Mouse (Mus musculus) heart, embryonic 16.5 days (tissue): ENCODE measurements around the gene Gpc6. TPM values are rescaled to one million over a fixed set of nuclear protein-coding genes. Genes with fewer than 3 reads are reported as not detected.
A peak's percentile ranks its signal among the peaks of the same experiment; 100 is the strongest.

ENCODE experiments used
- ATAC-seq: fragments of 200-750 bp; cut with Nextera tagmentation; replicated peaks from 2 replicates; pipeline ENCODE4 v1.8.0; 2017; ENCODE audit warnings: moderate number of reproducible peaks; ENCODE audit not compliant: insufficient read depth, low FRiP score; ENCODE audit errors: extremely low read depth
- H3K27ac ChIP-seq: fragments of 300-500 bp; sonication (generic); 2 replicates; pipeline ENCODE4 v1.5.1; 2014; ENCODE audit warnings: mild to moderate bottlenecking, low read length, control low read depth, moderate library complexity
- H3K27me3 ChIP-seq: fragments of 300-500 bp; sonication (generic); 2 replicates; pipeline ENCODE4 v1.6.1; 2014; ENCODE audit warnings: low read length, mixed read lengths; ENCODE audit not compliant: control insufficient read depth, insufficient read depth
- H3K36me3 ChIP-seq: fragments of 300-500 bp; sonication (generic); 2 replicates; pipeline ENCODE4 v1.6.1; 2014; ENCODE audit not compliant: control insufficient read depth, insufficient read depth
- H3K4me1 ChIP-seq: fragments of 300-500 bp; sonication (generic); 2 replicates; pipeline ENCODE4 v1.6.1; 2014; ENCODE audit warnings: low read length, mixed read lengths; ENCODE audit not compliant: control insufficient read depth, insufficient read depth
- H3K4me2 ChIP-seq: fragments of 300-500 bp; sonication (generic); 2 replicates; pipeline ENCODE4 v1.6.1; 2014; ENCODE audit warnings: low read depth, mild to moderate bottlenecking, control low read depth, low read length
- H3K4me3 ChIP-seq: fragments of 300-500 bp; sonication (generic); 2 replicates; pipeline ENCODE4 v1.5.1; 2014; ENCODE audit warnings: mild to moderate bottlenecking, control low read depth, low read length
- H3K9ac ChIP-seq: fragments of 300-500 bp; sonication (generic); 2 replicates; pipeline ENCODE4 v1.6.1; 2014; ENCODE audit warnings: low read length, control low read depth
- H3K9me3 ChIP-seq: fragments of 300-500 bp; sonication (generic); replicated peaks from 2 replicates; pipeline ENCODE4 v1.6.1; 2016; ENCODE audit warnings: low read length; ENCODE audit not compliant: control insufficient read depth
- WGBS: fragments of 180-500 bp; shearing (Covaris S2); extraction: QIAGEN DNeasy Blood & Tissue Kit; methylation state at CpG from one replicate; pipeline ENCODE4 v1.1.7; 2014; 5-methylcytosine and 5-hydroxymethylcytosine counted together
- polyA plus RNA-seq: library from polyadenylated mRNA; unstranded; fragments of >200 nt; fragmentation: Nextera tagmentation; extraction: Ambion mirVana; gene quantifications from 2 replicates; pipeline ENCODE4 v1.2.1, GENCODE M21; 2015

Gene Gpc6
- polyA plus RNA-seq, 1 experiment from 2014 or later, result 15.8 TPM

GRCm38 (mm10) chr14:117800399-117800798, 875.3 kb downstream of the Gpc6 start:
- Histone ChIP-seq H3K4me2 (no peak overlapping the region), H3K9ac (no peak overlapping the region), H3K4me3 (no peak overlapping the region), H3K27ac (no peak overlapping the region), H3K4me1 (no peaks in the 10 kb centered on the region), H3K36me3 (no peaks in the 10 kb centered on the region), H3K9me3 (no peaks in the 10 kb centered on the region), H3K27me3 (no peaks in the 10 kb centered on the region)
- ATAC-seq, result no peak
- WGBS, result 93% methylated on average over 5 of the region's 5 CpGs

GRCm38 (mm10) chr14:117807846-117808245, 882.7 kb downstream of the Gpc6 start:
- Histone ChIP-seq H3K27ac (no peak overlapping the region), H3K4me1 (no peaks in the 10 kb centered on the region), H3K9ac (no peak overlapping the region), H3K9me3 (no peaks in the 10 kb centered on the region), H3K4me2 (no peak overlapping the region), H3K4me3 (no peak overlapping the region), H3K36me3 (no peaks in the 10 kb centered on the region), H3K27me3 (no peaks in the 10 kb centered on the region)
- ATAC-seq, result no peak
- 85% methylated on average over 4 of the region's 4 CpGs for WGBS

- WGBS, result 83% methylated on average over 2 of the region's 2 CpGs
- ATAC-seq, result no peak
- Histone ChIP-seq H3K4me2 (no peak overlapping the region), H3K4me3 (no peak overlapping the region), H3K4me1 (peaks cover under 1% of the 10 kb centered on the region; the same call in 1 of the 2 replicates), H3K36me3 (no peaks in the 10 kb centered on the region), H3K27ac (no peak overlapping the region), H3K9me3 (no peaks in the 10 kb centered on the region), H3K27me3 (no peaks in the 10 kb centered on the region), H3K9ac (no peak overlapping the region)
Measured at GRCm38 (mm10) chr14:117808326-117808725, 883.2 kb downstream of the Gpc6 start.

- H3K27ac ChIP-seq, result no peak overlapping the region
- H3K9me3 ChIP-seq, result no peaks in the 10 kb centered on the region
- WGBS, result 80% methylated on average over 15 of the region's 15 CpGs
- peaks cover 5% of the 10 kb centered on the region; the same call in 1 of the 2 replicates for H3K4me1 ChIP-seq
- no peak overlapping the region for H3K9ac ChIP-seq
- no peaks in the 10 kb centered on the region for H3K36me3 ChIP-seq
- no peak overlapping the region for H3K4me2 ChIP-seq
- H3K4me3 ChIP-seq, result no peak overlapping the region
- H3K27me3 ChIP-seq, result no peaks in the 10 kb centered on the region
- ATAC-seq, result no peak
Measured at GRCm38 (mm10) chr14:117810321-117811270, 885.5 kb downstream of the Gpc6 start.

DNA sequence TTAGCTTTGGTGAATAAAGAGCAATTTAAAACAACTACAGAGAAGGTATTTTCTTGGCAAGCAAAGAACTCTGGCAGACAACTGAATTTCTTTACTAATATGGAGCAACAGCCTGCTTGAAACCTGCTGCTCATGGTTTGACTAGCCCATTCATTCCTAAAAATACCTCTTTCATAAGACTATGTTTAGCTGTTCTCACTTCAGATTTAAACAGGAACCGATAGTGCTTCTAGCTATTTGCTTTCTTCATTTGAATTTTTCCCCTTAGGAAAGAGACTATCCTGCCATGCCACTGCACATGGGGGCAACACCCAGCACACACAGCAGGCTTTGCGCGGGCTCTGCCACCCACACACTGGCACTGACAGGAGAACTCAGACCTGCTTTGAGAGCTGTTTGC, 888.4 kb downstream of the Gpc6 start:
- Histone ChIP-seq H3K9me3 (no peaks in the 10 kb centered on the region), H3K4me1 (peaks cover 5% of the 10 kb centered on the region; the same call in 1 of the 2 replicates), H3K27me3 (no peaks in the 10 kb centered on the region), H3K9ac (no peak overlapping the region), H3K36me3 (no peaks in the 10 kb centered on the region), H3K4me2 (no peak overlapping the region), H3K27ac (peak overlapping the region; percentile 9; the same call in 1 of the 2 replicates), H3K4me3 (no peak overlapping the region)
- no peak for ATAC-seq
- 54% methylated on average over 3 of the region's 3 CpGs for WGBS

- Histone ChIP-seq H3K4me3 (no peak overlapping the region), H3K36me3 (no peaks in the 10 kb centered on the region), H3K4me1 (peaks cover 5% of the 10 kb centered on the region; the same call in 1 of the 2 replicates), H3K9ac (no peak overlapping the region), H3K4me2 (no peak overlapping the region), H3K27ac (no peak overlapping the region), H3K9me3 (no peaks in the 10 kb centered on the region), H3K27me3 (no peaks in the 10 kb centered on the region)
- ATAC-seq, result no peak
- 85% methylated on average over 9 of the region's 9 CpGs for WGBS
Measured at GRCm38 (mm10) chr14:117816008-117816407, 890.9 kb downstream of the Gpc6 start.

DNA sequence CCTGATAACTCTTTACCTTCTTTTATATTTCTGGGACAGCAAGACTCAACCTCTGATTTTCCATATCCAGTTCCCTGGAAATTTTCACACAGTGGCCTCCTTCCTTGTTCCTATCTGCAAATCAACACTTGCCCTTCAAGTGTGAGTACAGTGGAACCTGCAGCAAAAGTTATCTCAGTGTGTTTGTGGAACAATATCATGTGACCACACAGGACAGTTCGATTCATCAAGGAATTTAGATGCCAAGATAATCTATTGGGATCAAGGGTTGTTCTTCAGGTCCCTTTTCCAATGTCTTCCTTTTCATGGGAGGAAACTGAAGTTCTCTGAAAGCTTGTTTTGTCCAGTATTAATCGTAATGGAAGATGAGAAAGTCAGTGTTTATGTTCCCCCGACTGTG, 891.6 kb downstream of the Gpc6 start:
- no peaks in the 10 kb centered on the region for H3K27me3 ChIP-seq
- H3K4me1 ChIP-seq, result peaks cover 5% of the 10 kb centered on the region; the same call in 1 of the 2 replicates
- H3K36me3 ChIP-seq, result no peaks in the 10 kb centered on the region
- no peak overlapping the region for H3K4me2 ChIP-seq
- H3K27ac ChIP-seq, result no peak overlapping the region
- H3K9me3 ChIP-seq, result no peaks in the 10 kb centered on the region
- H3K4me3 ChIP-seq, result no peak overlapping the region
- no peak for ATAC-seq
- H3K9ac ChIP-seq, result no peak overlapping the region
- 81% methylated on average over 3 of the region's 3 CpGs for WGBS

DNA sequence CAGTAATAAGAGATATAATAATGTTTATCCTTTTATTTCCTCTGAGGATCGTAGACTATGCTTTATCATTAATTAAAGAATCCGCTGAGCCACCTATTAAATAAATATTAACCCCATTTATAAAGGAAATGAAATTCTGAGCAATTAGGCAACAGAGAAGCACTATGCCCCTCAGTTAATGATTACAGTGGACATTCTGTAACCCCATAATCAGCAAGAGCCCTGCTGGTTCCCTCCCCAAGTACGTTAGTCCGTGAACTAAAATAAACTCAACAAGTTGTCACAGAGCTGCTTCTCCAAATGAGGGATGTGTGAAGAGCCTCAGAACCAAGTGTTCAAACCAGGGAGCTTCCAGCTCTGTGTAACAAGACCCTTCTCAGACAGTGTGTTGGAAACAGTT, 892.1 kb downstream of the Gpc6 start:
- H3K9me3 ChIP-seq, result no peaks in the 10 kb centered on the region
- H3K27me3 ChIP-seq, result no peaks in the 10 kb centered on the region

DNA sequence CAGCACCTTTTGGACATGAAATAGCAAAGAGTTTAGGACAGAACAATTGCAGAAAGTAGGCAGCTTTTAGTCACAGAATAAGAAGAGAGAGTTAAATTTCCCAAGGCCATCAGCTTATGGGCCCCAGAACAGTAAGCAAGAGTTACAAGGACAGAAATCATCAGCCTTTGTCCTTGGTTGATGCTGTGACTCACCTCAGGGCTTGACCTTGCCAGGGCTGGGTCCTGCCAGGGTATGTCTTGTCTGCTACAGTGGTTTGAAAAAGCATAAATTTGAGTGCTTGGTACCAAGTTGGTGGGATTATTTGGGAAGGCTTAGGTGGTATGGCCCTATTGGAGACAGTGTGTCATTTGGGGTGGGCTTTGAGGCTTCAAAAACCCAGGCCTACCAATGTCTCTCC, 899.4 kb downstream of the Gpc6 start:
- Histone ChIP-seq H3K4me3 (no peak overlapping the region), H3K27ac (no peak overlapping the region), H3K4me1 (no peaks in the 10 kb centered on the region), H3K27me3 (no peaks in the 10 kb centered on the region), H3K9ac (no peak overlapping the region), H3K9me3 (no peaks in the 10 kb centered on the region), H3K36me3 (no peaks in the 10 kb centered on the region), H3K4me2 (no peak overlapping the region)
- ATAC-seq, result no peak

More for the DNA sequence above, 892.1 kb downstream of the Gpc6 start:
- H3K4me3 ChIP-seq, result no peak overlapping the region
- H3K4me1 ChIP-seq, result peaks cover 5% of the 10 kb centered on the region; the same call in 1 of the 2 replicates
- no peaks in the 10 kb centered on the region for H3K36me3 ChIP-seq
- ATAC-seq, result no peak
- no peak overlapping the region for H3K9ac ChIP-seq
- no peak overlapping the region for H3K4me2 ChIP-seq
- no peak overlapping the region for H3K27ac ChIP-seq
- 57% methylated on average over 4 of the region's 4 CpGs for WGBS
